Mouse (Mus musculus): ENCODE data around the gene Nod1.
A peak's percentile ranks its signal among the peaks of the same experiment; 100 is the strongest.

Nod1 gene

GRCm38 (mm10) chr6:54877651-54878050 lies 94.8 kb downstream of the Nod1 start:
- DNase-seq: no peak

- peak in 1 of 2 experiments; percentile 18 for DNase-seq
Measured at GRCm38 (mm10) chr6:54876782-54877181, 95.6 kb downstream of the Nod1 start.

All from kidney, postnatal 4 days (tissue).